Mouse (Mus musculus) adrenal gland, adult 18-20 months (tissue): ENCODE data around the gene Gpr137b. TPM values are rescaled to one million over a fixed set of nuclear protein-coding genes. Genes with fewer than 3 reads are reported as not detected.
"Not testable (repeated sequence)": the region's sequence is repeated elsewhere in the genome, so short reads cannot be mapped to it uniquely, and the experiment has no call there.

Experiments
- DNase-seq, 2 experiments: peaks; one replicate each; pipeline ENCODE4 v3.0.0; 2021 to 2022; ENCODE audit warnings: low spot score in 2 of 2
- total RNA-seq, 2 experiments: library from RNA; stranded (reverse); gene quantifications; 1 replicate in 1 of 2; 2 replicates in 1 of 2; pipeline ENCODE4 v1.2.3; 2021

Gpr137b gene
- total RNA-seq, 2 experiments from 2014 or later: 32.1 to 40.1 TPM

- not testable (repeated sequence) for DNase-seq
Observed at GRCm38 (mm10) chr13:13371436-13371835, 22.4 kb downstream of the Gpr137b start.

- DNase-seq: not testable (repeated sequence)
Observed at GRCm38 (mm10) chr13:13366371-13366770, 27.4 kb downstream of the Gpr137b start.

GRCm38 (mm10) chr13:13363536-13363935, 30.3 kb downstream of the Gpr137b start:
- not testable (repeated sequence) for DNase-seq

- not testable (repeated sequence) for DNase-seq
Observed at GRCm38 (mm10) chr13:13362261-13362660, 31.6 kb downstream of the Gpr137b start.

- DNase-seq: peak in 1 of 2 experiments; percentile 13
Observed at GRCm38 (mm10) chr13:13360045-13360444, 33.8 kb downstream of the Gpr137b start.

- not testable (repeated sequence) for DNase-seq
Observed at GRCm38 (mm10) chr13:13358602-13359001, 35.2 kb downstream of the Gpr137b start.

- DNase-seq: not testable (repeated sequence)
Observed at GRCm38 (mm10) chr13:13358097-13358496, 35.7 kb downstream of the Gpr137b start.

- DNase-seq: not testable (repeated sequence)
Observed at GRCm38 (mm10) chr13:13352113-13352512, 41.7 kb downstream of the Gpr137b start.

- not testable (repeated sequence) for DNase-seq
Observed at GRCm38 (mm10) chr13:13350681-13351080, 43.1 kb downstream of the Gpr137b start.

GRCm38 (mm10) chr13:13349288-13349687, 44.5 kb downstream of the Gpr137b start:
- peak; percentile 83 to 88 for DNase-seq

- DNase-seq: not testable (repeated sequence)
Observed at GRCm38 (mm10) chr13:13347634-13348412, 46.0 kb downstream of the Gpr137b start.

GRCm38 (mm10) chr13:13337361-13337760, 56.5 kb downstream of the Gpr137b start:
- not testable (repeated sequence) for DNase-seq

GRCm38 (mm10) chr13:13328876-13329275, 64.9 kb downstream of the Gpr137b start:
- DNase-seq: peak; percentile 69 to 80

Other genes with a start within 250 kb of the Gpr137b start
- gene Prl2c5, start 211.3 kb downstream of the Gpr137b start, total RNA-seq: not detected
- 10 to 100 TPM; 39.1 to 60.2 TPM for gene Nid1, start 43.5 kb upstream of the Gpr137b start, total RNA-seq
- 10 to 100 TPM; 18.0 to 22.6 TPM for gene Lyst, start 196.4 kb upstream of the Gpr137b start, total RNA-seq